Mouse (Mus musculus) liver, postnatal 0 days (tissue): Measurements from ENCODE around the gene Ugt1a8.
"Not testable (repeated sequence)": the region's sequence is repeated elsewhere in the genome, so short reads cannot be mapped to it uniquely, and the experiment has no call there.

Experiments used
- CTCF ChIP-seq: sonication (generic); IDR thresholded peaks from 2 replicates; pipeline ENCODE4 v1.5.1; 2016; ENCODE audit warnings: antibody characterized with exemption, low read depth
- EP300 ChIP-seq: IDR thresholded peaks from 2 replicates; pipeline ENCODE4 v1.6.1; 2016; ENCODE audit warnings: antibody characterized with exemption, low read depth, mild to moderate bottlenecking

DNA sequence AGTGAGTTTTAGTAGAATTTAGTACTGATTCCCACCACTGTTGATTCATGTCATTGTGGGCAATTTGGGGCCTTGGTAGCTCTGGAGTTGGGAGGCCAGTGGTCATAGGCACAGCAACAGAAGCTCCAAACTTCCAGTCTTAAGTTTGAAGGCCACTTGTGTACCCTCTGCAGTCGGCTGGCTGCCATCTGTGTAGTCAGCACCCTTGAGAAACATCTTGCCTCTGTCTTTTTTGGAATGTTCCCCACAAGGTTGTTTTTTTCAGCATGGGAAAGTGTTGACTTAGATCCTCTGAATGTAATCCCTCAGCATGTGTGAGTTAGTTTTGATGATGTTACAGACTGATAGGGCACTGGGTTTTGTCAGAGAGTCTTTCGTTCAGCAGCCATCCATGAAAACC lies 12.1 kb downstream of the Ugt1a8 start:
- TF ChIP-seq EP300, CTCF: not testable (repeated sequence)
